Mouse (Mus musculus): ENCODE data around the gene Ntf5. TPM values are rescaled to one million over a fixed set of nuclear protein-coding genes. Genes with fewer than 3 reads are reported as not detected.

Gene Ntf5
- 2.6 and 2.7 TPM in 2 replicates for polyA plus RNA-seq (2015; fragmentation: Nextera tagmentation; extraction: Ambion mirVana)

- Histone ChIP-seq H3K27ac (peak within 1 kb of the TSS; percentile 67), H3K4me3 (replicated peaks) (peak within 1 kb of the TSS; percentile 57), H3K36me3 (no peaks in the 10 kb centered on the region), H3K9me3 (no peaks in the 10 kb centered on the region), H3K4me2 (peak within 1 kb of the TSS; percentile 97), H3K9ac (peak within 1 kb of the TSS; percentile 54), H3K4me1 (peaks cover 38% of the 10 kb centered on the region), H3K27me3 (replicated peaks) (peaks cover 79% of the 10 kb centered on the region)
- peak; percentile 40 for ATAC-seq (ENCODE audit: insufficient read depth, low FRiP score, low read depth)
- WGBS: 2% methylated on average over 42 of the region's 45 CpGs
These were observed at the start of gene Ntf5 for GRCm38 (mm10) chr7:45413113-45413863. Ntf5 (plus strand) TSS chr7:45413695.

GRCm38 (mm10) chr7:45363983-45364382, 49.5 kb upstream of the Ntf5 start:
- Histone ChIP-seq H3K9ac (no peak overlapping the region), H3K4me2 (no peak overlapping the region), H3K27me3 (replicated peaks) (peaks cover 55% of the 10 kb centered on the region), H3K27ac (no peak overlapping the region), H3K36me3 (no peaks in the 10 kb centered on the region), H3K4me3 (replicated peaks) (no peak overlapping the region), H3K4me1 (peaks cover 32% of the 10 kb centered on the region), H3K9me3 (no peaks in the 10 kb centered on the region)
- WGBS: 64% methylated on average over 2 of the region's 2 CpGs
- no peak for ATAC-seq (ENCODE audit: insufficient read depth, low FRiP score, low read depth)

GRCm38 (mm10) chr7:45365742-45366651, 47.5 kb upstream of the Ntf5 start:
- peaks cover 43% of the 10 kb centered on the region for H3K4me1 ChIP-seq
- ATAC-seq (ENCODE audit: insufficient read depth, low FRiP score, low read depth): no peak

GRCm38 (mm10) chr7:45366652-45367019, 46.9 kb upstream of the Ntf5 start, which contains the start of gene Ppfia3:
Ppfia3 (minus strand) TSS chr7:45367019.
- Histone ChIP-seq H3K27me3 (replicated peaks) (peaks cover 46% of the 10 kb centered on the region), H3K4me1 (peaks cover 39% of the 10 kb centered on the region), H3K36me3 (no peaks in the 10 kb centered on the region), H3K4me3 (replicated peaks) (peak within 1 kb of the TSS; percentile 53), H3K9ac (peak within 1 kb of the TSS; percentile 40), H3K27ac (peak within 1 kb of the TSS; percentile 33; the same call in 1 of the 2 replicates), H3K4me2 (peak within 1 kb of the TSS; percentile 94), H3K9me3 (no peaks in the 10 kb centered on the region)
- 0% methylated on average over 8 of the region's 26 CpGs for WGBS
- no peak for ATAC-seq (ENCODE audit: insufficient read depth, low FRiP score, low read depth)

More at GRCm38 (mm10) chr7:45365742-45366651, 47.5 kb upstream of the Ntf5 start:
- 5% methylated on average over 35 of the region's 35 CpGs for WGBS
- Histone ChIP-seq H3K27ac (no peak overlapping the region), H3K36me3 (no peaks in the 10 kb centered on the region), H3K9me3 (no peaks in the 10 kb centered on the region), H3K4me2 (peak overlapping the region; percentile 94), H3K4me3 (replicated peaks) (peak overlapping the region; percentile 53), H3K9ac (peak overlapping the region; percentile 40), H3K27me3 (replicated peaks) (peaks cover 51% of the 10 kb centered on the region)

GRCm38 (mm10) chr7:45367020-45367880, 46.2 kb upstream of the Ntf5 start:
- Histone ChIP-seq H3K4me1 (peaks cover 33% of the 10 kb centered on the region), H3K27me3 (replicated peaks) (peaks cover 40% of the 10 kb centered on the region), H3K27ac (peak overlapping the region; percentile 33; the same call in 1 of the 2 replicates), H3K9me3 (no peaks in the 10 kb centered on the region), H3K36me3 (no peaks in the 10 kb centered on the region), H3K9ac (0 out of 2 replicates have a peak overlapping the region, but pooled peaks have one; percentile 40), H3K4me2 (peak overlapping the region; percentile 94), H3K4me3 (replicated peaks) (peak overlapping the region; percentile 53)
- ATAC-seq (ENCODE audit: insufficient read depth, low FRiP score, low read depth): peak; percentile 79
- under 1% methylated on average over 70 of the region's 70 CpGs for WGBS

- Histone ChIP-seq H3K4me1 (peaks cover 29% of the 10 kb centered on the region), H3K36me3 (peaks cover 8% of the 10 kb centered on the region; the same call in 1 of the 2 replicates), H3K4me2 (peak overlapping the region; percentile 94; the same call in 1 of the 2 replicates), H3K4me3 (replicated peaks) (peak overlapping the region; percentile 53; the same call in 1 of the 2 replicates), H3K27me3 (replicated peaks) (peaks cover 31% of the 10 kb centered on the region), H3K9me3 (no peaks in the 10 kb centered on the region), H3K27ac (no peak overlapping the region), H3K9ac (no peak overlapping the region)
- no peak for ATAC-seq (ENCODE audit: insufficient read depth, low FRiP score, low read depth)
- WGBS: 85% methylated on average over 15 of the region's 15 CpGs
These were observed 45.3 kb upstream of the Ntf5 start for GRCm38 (mm10) chr7:45368178-45368577.

- peaks cover 28% of the 10 kb centered on the region for H3K27me3 ChIP-seq (replicated peaks)
- H3K4me3 ChIP-seq (replicated peaks): no peak overlapping the region; the same call in 1 of the 2 replicates
- H3K9me3 ChIP-seq: no peaks in the 10 kb centered on the region
- H3K9ac ChIP-seq: no peak overlapping the region
- H3K36me3 ChIP-seq: peaks cover 13% of the 10 kb centered on the region; the same call in 1 of the 2 replicates
- H3K27ac ChIP-seq: no peak overlapping the region
- peak overlapping the region; percentile 99; the same call in 1 of the 2 replicates for H3K4me2 ChIP-seq
- H3K4me1 ChIP-seq: peaks cover 29% of the 10 kb centered on the region
- no peak for ATAC-seq (ENCODE audit: insufficient read depth, low FRiP score, low read depth)
- 72% methylated on average over 16 of the region's 16 CpGs for WGBS
These were observed 44.3 kb upstream of the Ntf5 start for GRCm38 (mm10) chr7:45369022-45369745.

GRCm38 (mm10) chr7:45369836-45370474, 43.5 kb upstream of the Ntf5 start:
- ATAC-seq (ENCODE audit: insufficient read depth, low FRiP score, low read depth): no peak
- H3K9ac ChIP-seq: peak overlapping the region; percentile 35; the same call in 1 of the 2 replicates
- no peaks in the 10 kb centered on the region for H3K9me3 ChIP-seq
- peaks cover 27% of the 10 kb centered on the region for H3K27me3 ChIP-seq (replicated peaks)
- WGBS: 7% methylated on average over 50 of the region's 52 CpGs
- peaks cover 29% of the 10 kb centered on the region for H3K4me1 ChIP-seq
- peak overlapping the region; percentile 55 for H3K4me3 ChIP-seq (replicated peaks)
- no peak overlapping the region for H3K27ac ChIP-seq
- peak overlapping the region; percentile 99 for H3K4me2 ChIP-seq
- H3K36me3 ChIP-seq: peaks cover 13% of the 10 kb centered on the region; the same call in 1 of the 2 replicates

GRCm38 (mm10) chr7:45370475-45371311, 42.8 kb upstream of the Ntf5 start, which contains the start of gene Lin7b:
Lin7b (minus strand) TSS chr7:45370583.
- WGBS: 8% methylated on average over 28 of the region's 28 CpGs
- no peaks in the 10 kb centered on the region for H3K9me3 ChIP-seq
- H3K4me1 ChIP-seq: peaks cover 29% of the 10 kb centered on the region
- H3K27me3 ChIP-seq (replicated peaks): peaks cover 20% of the 10 kb centered on the region
- H3K9ac ChIP-seq: peak within 1 kb of the TSS; percentile 35; the same call in 1 of the 2 replicates
- peak within 1 kb of the TSS; percentile 55 for H3K4me3 ChIP-seq (replicated peaks)
- H3K4me2 ChIP-seq: peak within 1 kb of the TSS; percentile 99
- ATAC-seq (ENCODE audit: insufficient read depth, low FRiP score, low read depth): peak; percentile 78
- peaks cover 13% of the 10 kb centered on the region; the same call in 1 of the 2 replicates for H3K36me3 ChIP-seq
- no peak within 1 kb of the TSS for H3K27ac ChIP-seq
